Mouse (Mus musculus): ENCODE results near the gene Rab34. TPM values are rescaled to one million over a fixed set of nuclear protein-coding genes. Genes with fewer than 3 reads are reported as not detected.

Rab34 gene
- polyA plus RNA-seq, 1 experiment from 2014 or later: 71.8 TPM

DNA sequence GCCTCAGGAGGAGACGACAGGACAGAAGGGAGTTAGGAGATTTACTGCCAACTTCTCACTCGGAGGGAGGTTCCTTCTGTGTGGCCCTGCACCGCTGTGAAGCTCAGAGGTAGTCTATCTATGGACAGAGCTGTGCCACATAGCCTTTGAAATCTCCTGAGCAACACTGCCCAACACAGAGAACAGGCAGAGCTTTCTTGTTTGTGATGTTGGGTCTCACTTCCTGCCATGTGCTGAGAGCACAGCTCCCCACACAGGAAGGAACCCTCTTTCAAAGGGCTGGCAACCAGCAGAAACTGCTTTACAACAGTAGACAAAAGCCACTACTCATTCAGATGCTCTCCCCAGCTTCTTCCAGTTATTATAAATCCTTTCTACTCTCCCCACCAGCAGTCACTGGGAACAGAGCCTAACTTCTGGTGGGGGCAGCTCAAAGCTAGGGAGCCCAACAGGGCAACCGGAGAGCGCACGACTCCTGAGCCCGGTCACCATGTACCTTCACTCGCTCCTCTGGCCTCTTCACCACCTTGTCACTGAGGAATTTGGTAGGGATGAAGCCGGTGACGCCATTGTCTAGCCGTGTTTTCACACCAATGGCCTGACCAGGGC is 27.6 kb downstream of the Rab34 start:
- Histone ChIP-seq H3K4me1 (replicated peaks) (no peaks in the 10 kb centered on the region), H3K27me3 (ENCODE audit: insufficient read depth, poor library complexity, severe bottlenecking) (no peaks in the 10 kb centered on the region), H3K27ac (no peak overlapping the region), H3K9me3 (no peaks in the 10 kb centered on the region), H3K4me3 (no peak overlapping the region), H3K36me3 (peaks cover 100% of the 10 kb centered on the region)
- WGBS: 93% methylated on average over 11 of the region's 11 CpGs
- DNase-seq (ENCODE audit: low spot score): no peak

GRCm38 (mm10) chr11:78223586-78223985 is 35.4 kb downstream of the Rab34 start:
- no peak for DNase-seq (ENCODE audit: low spot score)
- WGBS: 93% methylated on average over 4 of the region's 4 CpGs
- no peaks in the 10 kb centered on the region for H3K9me3 ChIP-seq
- H3K27ac ChIP-seq: no peak overlapping the region
- H3K27me3 ChIP-seq (ENCODE audit: insufficient read depth, poor library complexity, severe bottlenecking): no peaks in the 10 kb centered on the region
- H3K4me3 ChIP-seq: no peak overlapping the region
- peaks cover 100% of the 10 kb centered on the region for H3K36me3 ChIP-seq
- H3K4me1 ChIP-seq (replicated peaks): no peaks in the 10 kb centered on the region

GRCm38 (mm10) chr11:78231518-78231917 is 43.3 kb downstream of the Rab34 start:
- no peak for DNase-seq (ENCODE audit: low spot score)
- Histone ChIP-seq H3K4me1 (replicated peaks) (no peaks in the 10 kb centered on the region), H3K9me3 (no peaks in the 10 kb centered on the region), H3K27me3 (ENCODE audit: insufficient read depth, poor library complexity, severe bottlenecking) (no peaks in the 10 kb centered on the region), H3K4me3 (no peak overlapping the region), H3K36me3 (peaks cover 98% of the 10 kb centered on the region), H3K27ac (no peak overlapping the region)
- 91% methylated on average over 6 of the region's 6 CpGs for WGBS

GRCm38 (mm10) chr11:78240193-78240857 is 52.1 kb downstream of the Rab34 start:
- whole genome bisulfite sequencing: 91% methylated on average over 9 of the region's 9 CpGs

More at GRCm38 (mm10) chr11:78240193-78240857, 52.1 kb downstream of the Rab34 start:
- H3K27ac ChIP-seq: no peak overlapping the region
- DNase-seq (ENCODE audit: low spot score): no peak
- no peaks in the 10 kb centered on the region for H3K27me3 ChIP-seq (ENCODE audit: insufficient read depth, poor library complexity, severe bottlenecking)
- no peaks in the 10 kb centered on the region for H3K9me3 ChIP-seq
- peaks cover 15% of the 10 kb centered on the region for H3K4me1 ChIP-seq (replicated peaks)
- peaks cover 56% of the 10 kb centered on the region for H3K36me3 ChIP-seq
- no peak overlapping the region for H3K4me3 ChIP-seq

Other genes starting within 250 kb of the Rab34 start
- gene Phf12, start 205.7 kb upstream of the Rab34 start, polyA plus RNA-seq (2016; fragmentation: Nextera tagmentation; extraction: Ambion mirVana): 14.5 and 19.7 TPM in 2 replicates
- 16.6 and 17.0 TPM in 2 replicates for gene Dhrs13, start 156.2 kb upstream of the Rab34 start, polyA plus RNA-seq (2016; fragmentation: Nextera tagmentation; extraction: Ambion mirVana)
- gene Flot2, start 150.5 kb upstream of the Rab34 start, polyA plus RNA-seq (2016; fragmentation: Nextera tagmentation; extraction: Ambion mirVana): 73.0 and 76.3 TPM in 2 replicates
- 40.6 and 41.4 TPM in 2 replicates for gene Eral1, start 108.0 kb upstream of the Rab34 start, polyA plus RNA-seq (2016; fragmentation: Nextera tagmentation; extraction: Ambion mirVana)
- gene Fam222b, start 93.8 kb upstream of the Rab34 start, polyA plus RNA-seq (2016; fragmentation: Nextera tagmentation; extraction: Ambion mirVana): 29.2 and 33.8 TPM in 2 replicates
- gene Traf4, start 22.8 kb upstream of the Rab34 start, polyA plus RNA-seq (2016; fragmentation: Nextera tagmentation; extraction: Ambion mirVana): 124 and 163 TPM in 2 replicates
- 11.3 and 12.1 TPM in 2 replicates for gene Nek8, start 11.8 kb upstream of the Rab34 start, polyA plus RNA-seq (2016; fragmentation: Nextera tagmentation; extraction: Ambion mirVana)
- 7.0 and 8.9 TPM in 2 replicates for gene Tlcd1, start 11.7 kb upstream of the Rab34 start, polyA plus RNA-seq (2016; fragmentation: Nextera tagmentation; extraction: Ambion mirVana)
- gene Rpl23a, start 4.8 kb upstream of the Rab34 start, polyA plus RNA-seq (2016; fragmentation: Nextera tagmentation; extraction: Ambion mirVana): 1,007 and 1,099 TPM in 2 replicates
- 1.6 and 1.8 TPM in 2 replicates for gene Proca1, start 5.0 kb downstream of the Rab34 start, polyA plus RNA-seq (2016; fragmentation: Nextera tagmentation; extraction: Ambion mirVana)
- 53.6 and 63.8 TPM in 2 replicates for gene Sdf2, start 57.3 kb downstream of the Rab34 start, polyA plus RNA-seq (2016; fragmentation: Nextera tagmentation; extraction: Ambion mirVana)
- gene Supt6, start 57.6 kb downstream of the Rab34 start, polyA plus RNA-seq (2016; fragmentation: Nextera tagmentation; extraction: Ambion mirVana): 35.0 and 36.3 TPM in 2 replicates
- 53.2 and 65.6 TPM in 2 replicates for gene 2610507B11Rik, start 73.3 kb downstream of the Rab34 start, polyA plus RNA-seq (2016; fragmentation: Nextera tagmentation; extraction: Ambion mirVana)
- 0.52 and 0.93 TPM in 2 replicates for gene BC030499, start 102.4 kb downstream of the Rab34 start, polyA plus RNA-seq (2016; fragmentation: Nextera tagmentation; extraction: Ambion mirVana)
- gene Spag5, start 113.1 kb downstream of the Rab34 start, polyA plus RNA-seq (2016; fragmentation: Nextera tagmentation; extraction: Ambion mirVana): 53.2 and 62.7 TPM in 2 replicates
- 2.5 and 3.1 TPM in 2 replicates for gene Aldoc, start 134.5 kb downstream of the Rab34 start, polyA plus RNA-seq (2016; fragmentation: Nextera tagmentation; extraction: Ambion mirVana)
- 74.6 and 82.9 TPM in 2 replicates for gene Pigs, start 140.0 kb downstream of the Rab34 start, polyA plus RNA-seq (2016; fragmentation: Nextera tagmentation; extraction: Ambion mirVana)
- gene Unc119, start 155.1 kb downstream of the Rab34 start, polyA plus RNA-seq (2016; fragmentation: Nextera tagmentation; extraction: Ambion mirVana): 59.1 and 76.7 TPM in 2 replicates
- not detected in 2 replicates for gene Foxn1, start 198.1 kb downstream of the Rab34 start, polyA plus RNA-seq (2016; fragmentation: Nextera tagmentation; extraction: Ambion mirVana)
- not detected in 2 replicates for gene Slc13a2, start 233.8 kb downstream of the Rab34 start, polyA plus RNA-seq (2016; fragmentation: Nextera tagmentation; extraction: Ambion mirVana)

Measured in hindbrain, embryonic 10.5 days (tissue).